Mouse (Mus musculus): ENCODE results near the gene Prss1.
"Not testable (repeated sequence)": the region's sequence is repeated elsewhere in the genome, so short reads cannot be mapped to it uniquely, and the experiment has no call there.

The Prss1 gene

DNA sequence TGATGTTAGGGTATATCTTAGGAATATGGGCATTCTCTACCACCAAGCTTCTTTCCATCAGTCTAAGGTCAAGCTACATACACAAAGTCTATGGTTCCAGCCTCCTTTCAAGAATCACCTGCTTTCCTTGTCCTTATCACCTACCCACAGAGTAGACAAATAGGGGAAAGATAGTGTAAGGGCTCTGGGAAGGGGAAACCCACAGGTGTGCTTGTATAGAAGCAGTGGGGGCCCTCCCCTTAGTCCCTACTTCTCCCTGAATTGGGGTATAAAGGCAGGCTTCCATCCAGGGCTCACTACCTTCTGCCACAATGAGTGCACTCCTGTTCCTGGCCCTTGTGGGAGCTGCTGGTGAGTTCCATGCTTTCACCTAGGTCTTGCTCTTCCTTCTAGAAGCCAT is at the start of gene Prss1:
Prss1 (plus strand) TSS at position 301 of the 400 bp plus-strand sequence.
- DNase-seq (ENCODE audit: low spot score in 2 of 2): not testable (repeated sequence)

DNA sequence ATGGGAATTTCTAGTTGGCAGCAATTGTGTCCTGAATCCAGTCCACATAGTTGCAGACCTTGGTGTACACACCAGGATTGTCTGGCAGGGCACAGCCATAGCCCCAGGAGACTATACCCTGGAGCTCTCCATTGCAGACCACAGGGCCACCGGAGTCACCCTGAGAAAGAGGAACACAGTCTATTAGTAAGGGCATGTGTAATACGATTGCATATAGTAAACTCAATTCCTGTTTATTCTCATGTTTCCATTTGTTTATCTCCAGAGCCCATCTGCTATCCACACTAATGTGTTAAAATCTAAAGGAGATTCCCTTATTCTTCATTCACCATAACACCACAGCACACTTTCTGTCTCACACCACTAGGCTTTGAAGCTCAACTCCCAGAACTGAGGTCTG is 16.5 kb upstream of the Prss1 start:
- DNase-seq (ENCODE audit: low spot score in 2 of 2): not testable (repeated sequence)

DNA sequence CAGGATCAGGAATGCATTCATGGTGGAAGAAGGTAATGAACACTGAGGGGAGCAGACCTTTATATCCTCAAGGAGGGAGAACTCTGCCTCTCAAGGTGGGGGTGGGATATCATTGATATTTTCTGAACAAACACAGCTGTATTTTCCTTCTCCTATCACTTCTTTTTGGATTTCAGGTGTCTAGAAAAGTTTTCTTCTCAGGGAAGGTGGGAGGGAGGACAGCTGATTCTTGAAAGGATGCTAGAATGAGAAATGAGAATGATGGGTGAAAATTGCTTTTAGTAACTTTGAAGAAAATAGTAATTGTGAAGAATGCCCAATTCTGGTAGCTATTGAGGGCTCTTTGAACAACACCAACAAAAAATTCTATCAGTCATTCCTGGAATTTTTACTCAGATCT is 12.7 kb upstream of the Prss1 start, which contains the start of gene Gm10334:
Gm10334 (minus strand) TSS at position 101 of the 400 bp plus-strand sequence.
- DNase-seq (ENCODE audit: low spot score in 2 of 2): not testable (repeated sequence)

DNA sequence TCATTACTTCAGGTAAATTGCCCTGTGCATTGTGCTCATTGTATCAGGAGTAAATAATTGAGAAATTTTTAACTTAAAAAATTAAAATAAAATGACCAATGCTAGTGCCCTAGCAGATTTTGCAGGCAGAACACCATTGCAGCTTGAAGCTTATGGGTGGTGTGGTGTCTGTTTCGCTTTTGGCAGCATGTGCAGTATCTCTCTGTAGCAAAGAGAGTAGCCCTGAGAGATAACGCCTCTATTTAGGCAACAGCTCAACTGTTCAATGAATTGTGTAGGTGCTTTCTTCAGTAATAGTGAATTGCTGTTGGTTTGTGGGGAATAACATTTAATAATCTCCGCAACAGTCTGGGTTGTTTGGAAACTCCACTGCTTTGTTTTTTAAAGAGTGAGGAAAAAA is 40.6 kb downstream of the Prss1 start:
- no peak for DNase-seq (ENCODE audit: low spot score in 2 of 2)

DNA sequence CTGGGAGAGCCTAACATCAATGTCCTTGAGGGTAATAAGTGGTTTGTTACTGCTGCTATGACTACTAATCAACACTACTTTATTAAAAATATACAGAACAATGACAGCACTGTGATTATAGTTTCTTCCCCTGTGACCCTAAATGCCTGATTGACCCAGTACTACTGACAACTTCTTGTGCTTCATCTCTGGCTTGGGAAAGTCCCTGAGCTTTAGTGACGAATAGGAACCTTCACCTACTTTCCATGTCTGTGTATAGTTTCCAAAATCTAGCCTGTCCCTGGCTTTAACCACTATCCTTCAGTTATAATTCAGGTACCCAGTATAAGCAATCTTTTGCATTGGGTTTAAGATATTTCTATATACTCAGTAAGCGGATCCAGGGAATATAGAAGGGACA is 46.2 kb downstream of the Prss1 start:
- no peak for DNase-seq (ENCODE audit: low spot score in 2 of 2)

DNA sequence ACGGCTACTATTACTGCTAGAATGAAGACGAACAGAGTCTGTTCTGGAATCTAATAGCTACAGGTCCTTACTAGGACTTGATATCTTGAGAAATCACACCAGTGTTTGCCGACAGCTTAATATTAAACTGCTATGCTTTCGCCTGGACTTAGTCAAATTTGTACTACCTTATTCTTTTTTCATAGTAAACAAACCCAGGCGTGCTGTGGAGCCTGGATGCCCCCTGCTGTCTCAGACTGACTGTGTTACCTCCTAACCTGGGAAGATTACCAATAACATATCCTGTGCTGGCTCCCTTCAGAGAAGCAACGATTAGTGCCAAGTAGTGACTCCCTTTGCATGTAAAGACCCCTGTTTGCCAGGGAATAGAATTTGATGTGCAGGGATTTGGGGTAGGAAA is 46.6 kb downstream of the Prss1 start:
- no peak for DNase-seq (ENCODE audit: low spot score in 2 of 2)
